Mouse (Mus musculus): Measurements from ENCODE around the gene Hist1h2bc. TPM values are rescaled to one million over a fixed set of nuclear protein-coding genes. Genes with fewer than 3 reads are reported as not detected.
"Not testable (repeated sequence)": the region's sequence is repeated elsewhere in the genome, so short reads cannot be mapped to it uniquely, and the experiment has no call there.

Gene Hist1h2bc
- polyA plus RNA-seq, 1 experiment from 2014 or later: 27.2 TPM

DNA sequence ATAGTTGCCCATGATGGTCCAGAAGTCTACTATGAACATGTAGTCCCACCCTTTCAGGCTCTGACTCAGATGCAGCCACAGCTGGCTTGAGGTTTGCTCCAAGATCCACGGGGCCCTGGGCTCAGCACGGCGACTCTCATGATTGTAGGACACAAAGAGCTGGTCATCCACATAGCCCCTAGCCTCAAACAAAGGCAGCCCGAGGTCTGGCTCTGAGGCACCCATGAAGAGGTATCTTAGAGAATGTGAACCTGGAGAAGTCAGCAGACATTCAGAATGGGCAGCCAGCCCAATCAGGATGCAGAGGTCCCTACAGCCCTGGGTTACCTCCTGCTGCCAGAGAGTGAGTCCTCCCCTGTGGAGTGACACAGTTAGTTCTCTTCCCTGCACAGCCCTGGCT is 24.0 kb downstream of the Hist1h2bc start:
- ATAC-seq: no peak

GRCm38 (mm10) chr13:23708654-23709053 is 24.7 kb downstream of the Hist1h2bc start:
- WGBS: 82% methylated on average over 4 of the region's 4 CpGs
- Histone ChIP-seq H3K9me3 (ENCODE audit: control insufficient read depth, low read length) (no peaks in the 10 kb centered on the region), H3K27ac (ENCODE audit: low read length) (no peak overlapping the region), H3K9ac (replicated peaks; ENCODE audit: low read depth, low read length) (no peak overlapping the region), H3K36me3 (ENCODE audit: control insufficient read depth, insufficient read depth) (no peaks in the 10 kb centered on the region), H3K27me3 (replicated peaks; ENCODE audit: control insufficient read depth, insufficient read depth, low read length) (no peaks in the 10 kb centered on the region; the same call in 1 of the 2 replicates), H3K4me2 (ENCODE audit: low read length) (no peak overlapping the region), H3K4me1 (replicated peaks; ENCODE audit: control insufficient read depth, insufficient read depth, low read length) (peaks cover 12% of the 10 kb centered on the region), H3K4me3 (replicated peaks; ENCODE audit: low read length) (no peak overlapping the region)
- ATAC-seq: no peak

More for the DNA sequence above, 24.0 kb downstream of the Hist1h2bc start:
- Histone ChIP-seq H3K9me3 (ENCODE audit: control insufficient read depth, low read length) (no peaks in the 10 kb centered on the region), H3K27ac (ENCODE audit: low read length) (no peak overlapping the region), H3K9ac (replicated peaks; ENCODE audit: low read depth, low read length) (no peak overlapping the region), H3K4me3 (replicated peaks; ENCODE audit: low read length) (no peak overlapping the region), H3K27me3 (replicated peaks; ENCODE audit: control insufficient read depth, insufficient read depth, low read length) (no peaks in the 10 kb centered on the region; the same call in 1 of the 2 replicates), H3K4me2 (ENCODE audit: low read length) (no peak overlapping the region), H3K36me3 (ENCODE audit: control insufficient read depth, insufficient read depth) (no peaks in the 10 kb centered on the region), H3K4me1 (replicated peaks; ENCODE audit: control insufficient read depth, insufficient read depth, low read length) (peaks cover 12% of the 10 kb centered on the region)
- 87% methylated on average over 4 of the region's 4 CpGs for WGBS

DNA sequence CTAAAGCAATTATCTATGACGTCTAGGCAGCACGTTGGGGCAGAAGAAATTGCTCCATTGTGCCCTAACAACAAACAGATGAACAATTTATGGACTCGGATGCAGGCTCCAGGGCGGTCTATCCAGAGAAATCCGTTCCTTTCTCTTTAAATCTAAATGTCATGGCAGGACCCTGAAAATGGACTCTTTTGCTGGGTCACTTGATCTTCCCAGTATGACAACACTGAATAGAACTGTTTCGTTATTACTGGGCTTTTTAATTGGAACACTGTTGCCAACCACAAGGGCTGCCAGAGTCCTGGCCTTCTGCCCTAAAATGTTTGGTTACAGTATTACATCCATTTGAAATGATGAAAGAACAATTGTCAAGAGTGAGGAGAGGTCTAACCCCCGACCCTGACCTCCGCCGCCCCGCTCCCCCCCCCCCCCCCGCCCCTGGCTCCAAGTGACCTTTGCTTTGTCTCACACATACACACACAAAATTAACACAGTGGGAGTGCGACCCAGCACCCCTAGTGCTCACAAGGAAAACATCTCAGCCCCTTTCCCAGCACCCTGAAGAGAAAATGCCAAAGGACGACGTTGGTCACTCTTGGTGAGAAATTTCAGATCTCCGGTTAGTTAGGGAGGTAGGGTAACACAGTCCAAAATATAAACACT is 25.8 kb downstream of the Hist1h2bc start:
- no peak for ATAC-seq
- WGBS: 15% methylated on average over 15 of the region's 15 CpGs

DNA sequence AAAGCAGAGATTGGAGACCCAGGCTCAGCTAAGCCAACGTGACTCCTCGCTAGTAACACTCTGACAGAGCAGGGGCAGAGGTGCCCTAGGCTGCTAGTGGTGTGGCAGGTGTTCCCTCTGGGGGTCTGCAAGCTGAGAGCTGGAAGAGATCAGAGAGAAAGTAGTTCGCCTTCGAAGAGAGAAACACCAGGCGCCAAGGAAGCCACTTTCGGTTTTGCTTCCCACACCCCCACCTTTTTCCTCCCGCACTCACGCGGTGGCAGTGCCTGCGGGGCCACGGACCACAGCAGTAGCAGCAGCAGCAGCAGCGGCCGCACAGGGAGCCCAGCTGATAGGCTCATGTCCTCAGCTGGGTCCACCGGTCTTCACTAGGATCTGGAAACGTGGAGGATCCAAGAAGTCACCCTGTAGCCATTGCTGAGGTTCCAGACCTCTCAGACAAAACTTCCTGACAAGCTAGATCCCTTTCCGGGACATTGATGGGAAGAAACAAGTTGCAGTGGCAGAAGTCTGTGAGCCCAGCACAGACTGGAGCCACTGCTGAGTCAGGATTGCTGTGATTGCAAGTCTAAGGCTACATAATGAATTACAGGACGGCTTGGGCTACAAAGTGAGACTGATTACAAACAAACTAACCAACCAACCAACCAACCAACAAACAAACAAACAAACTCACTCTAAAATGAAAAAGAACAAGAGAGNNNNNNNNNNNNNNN is 26.5 kb downstream of the Hist1h2bc start, which contains the start of gene Hfe:
Gene Hfe (minus strand): TSS at position 481 of the 716 bp plus-strand sequence.
- H3K36me3 ChIP-seq (ENCODE audit: control insufficient read depth, insufficient read depth): no peaks in the 10 kb centered on the region
- H3K27ac ChIP-seq (ENCODE audit: low read length): no peak within 1 kb of the TSS
- peaks cover 12% of the 10 kb centered on the region for H3K4me1 ChIP-seq (replicated peaks; ENCODE audit: control insufficient read depth, insufficient read depth, low read length)
- no peaks in the 10 kb centered on the region; the same call in 1 of the 2 replicates for H3K27me3 ChIP-seq (replicated peaks; ENCODE audit: control insufficient read depth, insufficient read depth, low read length)
- peak within 1 kb of the TSS; percentile 35 for H3K4me3 ChIP-seq (replicated peaks; ENCODE audit: low read length)
- H3K9me3 ChIP-seq (ENCODE audit: control insufficient read depth, low read length): no peaks in the 10 kb centered on the region
- ATAC-seq: 0 out of 2 replicates have a peak, but pooled peaks have one; percentile 40
- peak within 1 kb of the TSS; percentile 43 for H3K9ac ChIP-seq (replicated peaks; ENCODE audit: low read depth, low read length)
- WGBS: 5% methylated on average over 17 of the region's 17 CpGs
- H3K4me2 ChIP-seq (ENCODE audit: low read length): peak within 1 kb of the TSS; percentile 56

More for the DNA sequence above, 25.8 kb downstream of the Hist1h2bc start:
- no peak overlapping the region for H3K27ac ChIP-seq (ENCODE audit: low read length)
- H3K9me3 ChIP-seq (ENCODE audit: control insufficient read depth, low read length): no peaks in the 10 kb centered on the region
- peak overlapping the region; percentile 43 for H3K9ac ChIP-seq (replicated peaks; ENCODE audit: low read depth, low read length)
- peak overlapping the region; percentile 56 for H3K4me2 ChIP-seq (ENCODE audit: low read length)
- peak overlapping the region; percentile 35 for H3K4me3 ChIP-seq (replicated peaks; ENCODE audit: low read length)
- H3K4me1 ChIP-seq (replicated peaks; ENCODE audit: control insufficient read depth, insufficient read depth, low read length): peaks cover 12% of the 10 kb centered on the region
- H3K27me3 ChIP-seq (replicated peaks; ENCODE audit: control insufficient read depth, insufficient read depth, low read length): no peaks in the 10 kb centered on the region; the same call in 1 of the 2 replicates
- H3K36me3 ChIP-seq (ENCODE audit: control insufficient read depth, insufficient read depth): no peaks in the 10 kb centered on the region

GRCm38 (mm10) chr13:23716261-23717042 is 32.5 kb downstream of the Hist1h2bc start:
- ATAC-seq: no peak

DNA sequence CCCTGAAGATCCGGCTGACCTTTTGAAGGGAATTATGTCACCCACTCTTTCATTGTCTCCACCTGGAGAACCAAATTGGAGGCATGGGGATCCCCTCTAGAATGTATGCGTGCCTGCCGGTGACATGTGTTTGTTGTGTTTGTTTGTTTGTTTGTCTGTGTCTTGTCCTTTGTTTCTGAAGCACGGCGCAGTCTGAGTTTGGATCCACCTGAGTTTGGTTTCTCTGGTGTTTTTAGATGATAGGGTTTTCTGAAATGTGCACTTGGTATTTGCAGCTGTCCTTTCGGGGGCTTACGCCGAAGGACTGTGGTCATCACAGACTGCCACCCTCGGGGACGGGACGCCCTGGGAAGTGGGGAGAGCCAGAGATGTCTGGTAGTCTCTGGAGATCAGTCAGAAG is 33.2 kb downstream of the Hist1h2bc start:
- WGBS: 63% methylated on average over 11 of the region's 11 CpGs
- H3K36me3 ChIP-seq (ENCODE audit: control insufficient read depth, insufficient read depth): no peaks in the 10 kb centered on the region
- H3K9ac ChIP-seq (replicated peaks; ENCODE audit: low read depth, low read length): no peak overlapping the region
- H3K9me3 ChIP-seq (ENCODE audit: control insufficient read depth, low read length): no peaks in the 10 kb centered on the region
- H3K27ac ChIP-seq (ENCODE audit: low read length): no peak overlapping the region
- no peak overlapping the region for H3K4me3 ChIP-seq (replicated peaks; ENCODE audit: low read length)
- no peak for ATAC-seq
- no peaks in the 10 kb centered on the region for H3K27me3 ChIP-seq (replicated peaks; ENCODE audit: control insufficient read depth, insufficient read depth, low read length)
- H3K4me1 ChIP-seq (replicated peaks; ENCODE audit: control insufficient read depth, insufficient read depth, low read length): no peaks in the 10 kb centered on the region
- H3K4me2 ChIP-seq (ENCODE audit: low read length): no peak overlapping the region

More at GRCm38 (mm10) chr13:23716261-23717042, 32.5 kb downstream of the Hist1h2bc start:
- Histone ChIP-seq H3K4me2 (ENCODE audit: low read length) (no peak overlapping the region), H3K9ac (replicated peaks; ENCODE audit: low read depth, low read length) (no peak overlapping the region), H3K9me3 (ENCODE audit: control insufficient read depth, low read length) (no peaks in the 10 kb centered on the region), H3K36me3 (ENCODE audit: control insufficient read depth, insufficient read depth) (no peaks in the 10 kb centered on the region), H3K27me3 (replicated peaks; ENCODE audit: control insufficient read depth, insufficient read depth, low read length) (no peaks in the 10 kb centered on the region), H3K4me1 (replicated peaks; ENCODE audit: control insufficient read depth, insufficient read depth, low read length) (no peaks in the 10 kb centered on the region), H3K27ac (ENCODE audit: low read length) (no peak overlapping the region), H3K4me3 (replicated peaks; ENCODE audit: low read length) (no peak overlapping the region)
- WGBS: 87% methylated on average over 5 of the region's 5 CpGs

GRCm38 (mm10) chr13:23717593-23718245 is 33.7 kb downstream of the Hist1h2bc start:
- H3K27ac ChIP-seq (ENCODE audit: low read length); H3K4me3 ChIP-seq (replicated peaks; ENCODE audit: low read length); H3K9ac ChIP-seq (replicated peaks; ENCODE audit: low read depth, low read length); H3K4me1 ChIP-seq (replicated peaks; ENCODE audit: control insufficient read depth, insufficient read depth, low read length); H3K27me3 ChIP-seq (replicated peaks; ENCODE audit: control insufficient read depth, insufficient read depth, low read length); H3K36me3 ChIP-seq (ENCODE audit: control insufficient read depth, insufficient read depth); ATAC-seq; H3K4me2 ChIP-seq (ENCODE audit: low read length); H3K9me3 ChIP-seq (ENCODE audit: control insufficient read depth, low read length): not testable (repeated sequence)
- WGBS: 15% methylated on average over 2 of the region's 2 CpGs

DNA sequence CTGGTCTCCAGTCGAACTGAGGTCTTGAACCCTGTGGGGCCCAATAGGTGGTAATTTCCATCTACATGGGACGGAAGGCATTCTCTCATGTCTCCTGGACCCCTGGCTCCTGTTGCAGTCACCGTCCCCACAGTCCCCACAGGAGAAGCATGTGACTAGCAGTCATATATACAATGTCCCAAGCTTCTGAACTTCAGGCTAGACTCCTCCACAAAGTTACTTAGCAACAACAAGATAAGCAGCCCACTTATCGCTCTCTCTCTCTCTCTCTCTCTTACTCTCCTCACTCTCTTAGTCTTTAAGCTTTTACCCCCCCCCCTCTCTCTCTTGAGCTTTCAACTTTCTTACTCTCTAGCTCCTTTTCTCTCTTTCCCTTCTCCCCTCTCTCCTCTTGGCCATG is 40.2 kb downstream of the Hist1h2bc start:
- H3K4me3 ChIP-seq (replicated peaks; ENCODE audit: low read length): no peak overlapping the region
- H3K36me3 ChIP-seq (ENCODE audit: control insufficient read depth, insufficient read depth): no peaks in the 10 kb centered on the region
- no peak overlapping the region for H3K9ac ChIP-seq (replicated peaks; ENCODE audit: low read depth, low read length)
- no peak overlapping the region for H3K4me2 ChIP-seq (ENCODE audit: low read length)
- no peak overlapping the region for H3K27ac ChIP-seq (ENCODE audit: low read length)
- H3K4me1 ChIP-seq (replicated peaks; ENCODE audit: control insufficient read depth, insufficient read depth, low read length): no peaks in the 10 kb centered on the region
- no peaks in the 10 kb centered on the region for H3K9me3 ChIP-seq (ENCODE audit: control insufficient read depth, low read length)
- WGBS: 91% methylated on average over 4 of the region's 4 CpGs
- ATAC-seq: no peak
- H3K27me3 ChIP-seq (replicated peaks; ENCODE audit: control insufficient read depth, insufficient read depth, low read length): no peaks in the 10 kb centered on the region
